Mouse (Mus musculus) lung, embryonic 15.5 days (tissue): Measurements from ENCODE around the gene Flot1. TPM values are rescaled to one million over a fixed set of nuclear protein-coding genes. Genes with fewer than 3 reads are reported as not detected.

Source experiments
- ATAC-seq: fragments of 200-750 bp; cut with Nextera tagmentation; 2 replicates; pipeline ENCODE4 v1.8.0; 2017; ENCODE audit warnings: moderate number of reproducible peaks, borderline replicate concordance; ENCODE audit not compliant: low FRiP score, low TSS enrichment; ENCODE audit errors: extremely low read depth
- H3K27ac ChIP-seq: fragments of 300-500 bp; sonication (generic); 2 replicates; pipeline ENCODE4 v1.5.1; 2015; ENCODE audit warnings: moderate library complexity, mild to moderate bottlenecking, inconsistent platforms
- H3K27me3 ChIP-seq: fragments of 300-500 bp; sonication (generic); 2 replicates; pipeline ENCODE4 v1.6.1; 2015; ENCODE audit warnings: inconsistent platforms
- H3K36me3 ChIP-seq: fragments of 300-500 bp; sonication (generic); 2 replicates; pipeline ENCODE4 v1.6.1; 2015; ENCODE audit warnings: inconsistent platforms
- H3K4me1 ChIP-seq: fragments of 300-500 bp; sonication (generic); 2 replicates; pipeline ENCODE4 v1.6.1; 2015; ENCODE audit warnings: inconsistent platforms
- H3K4me2 ChIP-seq: fragments of 300-500 bp; sonication (generic); 2 replicates; pipeline ENCODE4 v1.6.1; 2015; ENCODE audit warnings: inconsistent platforms, mild to moderate bottlenecking, moderate library complexity
- H3K4me3 ChIP-seq: fragments of 300-500 bp; sonication (generic); 2 replicates; pipeline ENCODE4 v1.5.1; 2015; ENCODE audit warnings: mild to moderate bottlenecking, inconsistent platforms
- H3K9ac ChIP-seq: fragments of 300-500 bp; sonication (generic); 2 replicates; pipeline ENCODE4 v1.6.1; 2015; ENCODE audit warnings: inconsistent platforms
- H3K9me3 ChIP-seq: fragments of 300-500 bp; sonication (generic); 2 replicates; pipeline ENCODE4 v1.6.1; 2016; ENCODE audit warnings: inconsistent platforms
- WGBS: fragments of 180-500 bp; shearing (Covaris S2); methylation state at CpG from one replicate; pipeline ENCODE4 v1.1.7; 2015; 5-methylcytosine and 5-hydroxymethylcytosine counted together
- polyA plus RNA-seq: library from polyadenylated mRNA; unstranded; fragments of >200 nt; fragmentation: Nextera tagmentation; extraction: Ambion mirVana; gene quantifications from 2 replicates; pipeline ENCODE4 v1.2.1, GENCODE M21; 2015

Flot1 gene
- polyA plus RNA-seq, 1 experiment from 2014 or later: 54.4 TPM

DNA sequence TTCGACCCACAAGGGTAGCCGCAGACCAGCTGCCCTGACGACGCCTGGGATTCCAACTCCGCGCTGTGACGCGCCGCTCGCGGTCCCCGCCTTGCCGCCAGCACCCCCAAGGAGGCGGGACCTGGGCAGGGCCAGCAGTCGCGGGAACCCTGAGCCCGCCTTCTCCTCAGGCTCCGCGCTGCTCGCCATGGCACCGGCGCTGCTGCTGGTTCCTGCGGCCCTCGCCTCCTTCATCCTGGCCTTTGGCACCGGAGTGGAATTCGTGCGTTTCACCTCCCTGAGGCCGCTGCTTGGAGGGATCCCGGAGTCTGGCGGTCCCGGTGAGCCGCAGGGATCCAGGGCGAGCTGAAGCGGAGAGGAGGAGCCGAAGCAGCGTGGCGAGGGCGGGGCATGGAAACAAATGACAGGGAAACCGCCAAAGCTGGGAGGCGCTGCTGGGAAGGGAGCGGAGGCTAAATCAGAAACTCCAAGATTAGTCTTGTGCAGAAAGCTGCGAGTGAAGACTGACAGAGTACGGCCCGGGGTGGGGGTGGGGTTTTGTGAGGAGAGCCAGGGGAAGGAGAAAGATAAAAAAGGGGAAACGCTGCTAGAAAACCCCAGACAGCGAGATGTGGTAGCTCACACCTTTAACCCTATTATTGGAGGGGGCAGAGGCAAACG lies 38.3 kb downstream of the Flot1 start, which contains the start of gene Nrm:
Nrm (plus strand) TSS at position 121 of the 660 bp plus-strand sequence.
- Histone ChIP-seq H3K36me3 (peaks cover 24% of the 10 kb centered on the region), H3K4me3 (peak within 1 kb of the TSS; percentile 77), H3K27ac (peak within 1 kb of the TSS; percentile 95), H3K4me2 (peak within 1 kb of the TSS; percentile 74), H3K27me3 (no peaks in the 10 kb centered on the region), H3K4me1 (peaks cover 16% of the 10 kb centered on the region), H3K9me3 (no peaks in the 10 kb centered on the region), H3K9ac (peak within 1 kb of the TSS; percentile 73)
- under 1% methylated on average over 47 of the region's 47 CpGs for WGBS
- ATAC-seq: peak; percentile 90

DNA sequence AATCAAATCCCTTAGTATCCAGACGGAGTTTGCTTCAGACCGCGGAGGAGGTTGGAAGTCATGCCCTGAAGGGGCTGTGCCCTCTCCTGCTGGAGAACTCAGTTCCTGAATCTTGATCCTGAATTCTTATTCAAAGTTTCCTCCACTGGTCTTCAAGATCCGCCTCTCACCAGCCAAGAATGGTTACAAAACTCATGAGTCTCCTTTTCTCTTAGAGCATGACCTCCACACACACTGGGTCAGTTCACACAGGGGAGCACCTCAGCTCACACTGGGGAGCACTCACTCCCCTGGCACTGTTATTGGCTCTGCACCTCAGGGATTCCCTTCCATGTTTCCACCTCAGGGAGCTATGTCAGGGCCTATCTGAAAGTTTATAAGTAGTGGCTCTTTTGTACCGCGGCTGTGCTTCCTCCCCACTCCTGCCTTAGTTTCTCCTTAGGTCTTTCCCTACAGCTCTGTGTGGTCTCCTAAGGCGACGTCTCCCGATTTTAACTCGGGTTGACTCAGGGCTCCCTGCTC lies 41.9 kb downstream of the Flot1 start:
- Histone ChIP-seq H3K4me2 (peak overlapping the region; percentile 90), H3K9me3 (no peaks in the 10 kb centered on the region), H3K4me3 (peak overlapping the region; percentile 73), H3K27me3 (no peaks in the 10 kb centered on the region), H3K9ac (peak overlapping the region; percentile 79), H3K4me1 (peaks cover 42% of the 10 kb centered on the region), H3K36me3 (no peaks in the 10 kb centered on the region), H3K27ac (peak overlapping the region; percentile 99)
- ATAC-seq: no peak
- 22% methylated on average over 10 of the region's 10 CpGs for WGBS

DNA sequence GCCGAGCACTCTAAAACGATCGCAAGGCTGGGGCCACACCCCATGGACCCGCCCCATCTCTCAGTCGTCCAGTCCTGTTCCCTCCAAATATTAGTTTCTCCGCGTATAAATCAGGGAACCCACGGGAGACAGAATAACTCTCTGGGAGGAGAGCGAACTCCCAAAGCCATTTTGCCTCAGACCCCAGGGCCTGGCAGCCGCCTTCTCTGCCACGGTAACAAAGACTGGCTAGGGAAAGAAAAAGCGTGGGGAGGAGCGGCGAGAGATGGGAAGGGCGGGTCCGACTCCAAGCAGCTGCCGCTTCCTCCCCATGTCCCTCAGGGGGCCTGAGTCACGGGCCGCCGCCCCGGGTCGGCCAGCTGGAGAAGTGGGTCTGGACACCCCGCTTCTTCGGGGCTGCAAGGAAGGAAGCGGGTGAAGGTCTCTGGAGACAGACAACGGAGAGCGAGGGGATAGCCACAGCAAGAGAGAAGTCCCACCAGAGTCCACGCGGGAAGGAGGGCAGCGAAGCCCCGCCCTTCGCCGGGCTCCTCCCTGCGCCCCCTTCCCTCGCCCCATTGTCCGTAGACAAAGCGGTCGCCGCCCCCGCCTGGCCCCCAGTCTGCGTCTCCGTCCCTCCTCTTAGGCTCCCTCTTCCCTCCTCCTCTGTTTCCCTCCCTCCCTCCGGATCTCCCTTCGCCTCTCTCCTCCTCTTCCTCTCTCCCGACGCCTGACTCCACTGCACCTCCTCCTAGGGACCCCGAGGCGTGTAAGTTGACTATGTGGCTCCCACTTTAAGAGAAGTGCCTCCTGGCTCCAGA lies 42.7 kb downstream of the Flot1 start, which contains the start of gene Ppp1r18:
Ppp1r18 (plus strand) TSS at position 113 of the 800 bp plus-strand sequence.
- H3K27ac ChIP-seq: peak within 1 kb of the TSS; percentile 99
- ATAC-seq: peak; percentile 73
- H3K4me3 ChIP-seq: peak within 1 kb of the TSS; percentile 73
- H3K27me3 ChIP-seq: no peaks in the 10 kb centered on the region
- WGBS: under 1% methylated on average over 48 of the region's 48 CpGs
- H3K36me3 ChIP-seq: no peaks in the 10 kb centered on the region
- peak within 1 kb of the TSS; percentile 79 for H3K9ac ChIP-seq
- peak within 1 kb of the TSS; percentile 90 for H3K4me2 ChIP-seq
- no peaks in the 10 kb centered on the region for H3K9me3 ChIP-seq
- peaks cover 48% of the 10 kb centered on the region for H3K4me1 ChIP-seq

- under 1% methylated on average over 38 of the region's 38 CpGs for WGBS
- peak overlapping the region; percentile 73 for H3K4me3 ChIP-seq
- peak; percentile 66 for ATAC-seq
- H3K4me1 ChIP-seq: peaks cover 47% of the 10 kb centered on the region
- H3K4me2 ChIP-seq: peak overlapping the region; percentile 90
- peaks cover 4% of the 10 kb centered on the region for H3K36me3 ChIP-seq
- H3K27me3 ChIP-seq: no peaks in the 10 kb centered on the region
- H3K9me3 ChIP-seq: no peaks in the 10 kb centered on the region
- peak overlapping the region; percentile 99 for H3K27ac ChIP-seq
- H3K9ac ChIP-seq: peak overlapping the region; percentile 79
These were observed 43.3 kb downstream of the Flot1 start for GRCm38 (mm10) chr17:35866281-35866831.

DNA sequence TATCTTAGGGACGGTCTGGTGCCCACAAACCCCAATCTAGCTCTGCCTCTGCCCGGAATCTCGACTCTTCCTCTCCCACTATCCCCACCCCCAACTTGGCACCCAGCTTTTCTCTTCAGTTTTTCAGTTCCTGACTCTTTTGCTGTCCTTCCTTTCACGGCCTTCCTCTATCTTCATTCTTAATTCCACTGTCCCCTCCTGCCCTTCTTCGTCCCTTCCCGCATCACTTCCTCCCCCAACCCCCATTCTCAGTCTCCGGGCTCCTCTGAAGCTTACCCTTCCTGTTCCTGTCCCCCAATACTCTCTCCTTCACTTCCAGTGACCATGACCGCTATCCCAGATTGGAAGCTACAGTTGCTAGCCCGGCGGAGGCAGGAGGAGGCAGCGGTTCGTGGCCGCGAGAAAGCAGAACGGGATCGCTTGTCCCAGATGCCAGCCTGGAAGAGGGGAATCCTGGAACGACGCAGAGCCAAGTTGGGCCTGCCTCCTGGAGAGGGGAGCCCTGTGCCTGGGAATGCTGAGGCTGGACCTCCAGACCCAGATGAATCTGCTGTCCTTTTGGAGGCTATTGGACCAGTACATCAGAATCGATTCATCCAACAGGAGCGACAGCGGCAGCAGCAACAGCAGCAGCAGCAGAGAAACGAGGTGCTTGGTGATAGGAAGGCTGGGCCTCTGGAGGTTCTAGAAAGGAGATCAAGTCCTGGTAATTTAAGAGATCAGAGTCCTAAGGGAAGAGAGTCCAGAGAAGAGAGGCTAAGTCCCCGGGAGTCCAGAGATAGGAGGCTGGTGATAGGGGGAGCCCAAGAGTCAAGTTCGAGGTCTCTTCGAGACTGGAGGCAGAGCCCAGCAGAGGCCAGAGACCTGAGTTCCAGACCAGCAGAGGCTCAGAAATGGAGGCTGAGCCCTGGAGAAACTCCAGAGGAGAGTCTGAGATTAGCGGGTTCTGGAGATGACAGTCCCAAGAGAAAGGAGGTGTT lies 44.2 kb downstream of the Flot1 start:
- peak overlapping the region; percentile 73 for H3K4me3 ChIP-seq
- peaks cover 46% of the 10 kb centered on the region for H3K4me1 ChIP-seq
- H3K4me2 ChIP-seq: peak overlapping the region; percentile 90
- peaks cover 5% of the 10 kb centered on the region for H3K36me3 ChIP-seq
- H3K9me3 ChIP-seq: no peaks in the 10 kb centered on the region
- no peaks in the 10 kb centered on the region for H3K27me3 ChIP-seq
- peak overlapping the region; percentile 99 for H3K27ac ChIP-seq
- no peak for ATAC-seq
- H3K9ac ChIP-seq: peak overlapping the region; percentile 79
- 4% methylated on average over 26 of the region's 26 CpGs for WGBS

GRCm38 (mm10) chr17:35868165-35868820 lies 45.3 kb downstream of the Flot1 start:
- 17% methylated on average over 17 of the region's 17 CpGs for WGBS
- Histone ChIP-seq H3K4me3 (peak overlapping the region; percentile 73), H3K4me1 (peaks cover 52% of the 10 kb centered on the region)

GRCm38 (mm10) chr17:35868961-35869345 lies 45.9 kb downstream of the Flot1 start:
- H3K4me2 ChIP-seq: peak overlapping the region; percentile 90
- 2% methylated on average over 7 of the region's 7 CpGs for WGBS
- H3K27me3 ChIP-seq: no peaks in the 10 kb centered on the region
- H3K4me1 ChIP-seq: peaks cover 57% of the 10 kb centered on the region
- H3K27ac ChIP-seq: peak overlapping the region; percentile 99
- H3K4me3 ChIP-seq: peak overlapping the region; percentile 73
- H3K36me3 ChIP-seq: peaks cover 6% of the 10 kb centered on the region
- ATAC-seq: no peak
- no peaks in the 10 kb centered on the region for H3K9me3 ChIP-seq
- peak overlapping the region; percentile 79 for H3K9ac ChIP-seq

More at GRCm38 (mm10) chr17:35868165-35868820, 45.3 kb downstream of the Flot1 start:
- Histone ChIP-seq H3K27ac (peak overlapping the region; percentile 99), H3K36me3 (peaks cover 5% of the 10 kb centered on the region), H3K27me3 (no peaks in the 10 kb centered on the region), H3K4me2 (peak overlapping the region; percentile 90), H3K9ac (peak overlapping the region; percentile 79), H3K9me3 (no peaks in the 10 kb centered on the region)
- ATAC-seq: no peak

DNA sequence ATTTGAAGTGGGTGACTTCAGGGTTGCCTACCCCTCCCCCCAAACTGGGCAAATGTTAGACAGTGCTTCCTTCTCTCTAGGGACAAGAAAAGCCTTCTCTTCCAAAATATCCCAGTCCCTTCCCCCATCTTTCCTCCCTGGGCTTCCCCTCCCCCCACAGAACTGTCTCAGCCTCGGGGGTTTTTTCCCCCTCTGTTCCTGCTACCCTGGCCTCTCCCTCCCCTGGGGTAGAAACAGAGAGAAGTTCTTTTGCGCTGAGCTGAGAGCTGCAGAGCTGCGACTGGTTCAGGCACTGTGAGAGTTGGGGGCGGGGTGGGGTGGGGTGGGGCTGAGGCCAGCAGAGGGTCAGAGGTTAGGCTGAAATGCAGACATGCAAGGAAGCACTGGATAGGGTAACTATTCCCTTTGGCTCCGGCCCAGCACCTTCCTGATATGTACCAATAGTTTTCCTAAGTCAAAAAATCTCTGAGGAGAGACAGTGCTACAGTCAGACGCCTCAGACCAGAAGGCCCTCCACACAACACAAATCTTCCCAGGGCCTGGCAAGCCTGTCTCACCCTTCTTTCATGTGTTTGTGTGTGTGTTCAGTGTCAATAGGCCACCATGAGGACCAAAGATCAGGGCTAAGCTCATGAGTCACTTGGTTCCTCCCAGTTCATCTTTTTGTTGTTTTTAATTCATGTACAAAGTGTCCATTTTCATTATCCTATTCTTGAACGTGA lies 46.5 kb downstream of the Flot1 start:
- ATAC-seq: 0 out of 2 replicates have a peak, but pooled peaks have one; percentile 4
- H3K9ac ChIP-seq: peak overlapping the region; percentile 79
- peak overlapping the region; percentile 73 for H3K4me3 ChIP-seq
- peaks cover 56% of the 10 kb centered on the region for H3K4me1 ChIP-seq
- no peaks in the 10 kb centered on the region for H3K27me3 ChIP-seq
- H3K9me3 ChIP-seq: no peaks in the 10 kb centered on the region
- peak overlapping the region; percentile 90 for H3K4me2 ChIP-seq
- H3K36me3 ChIP-seq: peaks cover 11% of the 10 kb centered on the region
- WGBS: under 1% methylated on average over 7 of the region's 7 CpGs
- H3K27ac ChIP-seq: peak overlapping the region; percentile 99

DNA sequence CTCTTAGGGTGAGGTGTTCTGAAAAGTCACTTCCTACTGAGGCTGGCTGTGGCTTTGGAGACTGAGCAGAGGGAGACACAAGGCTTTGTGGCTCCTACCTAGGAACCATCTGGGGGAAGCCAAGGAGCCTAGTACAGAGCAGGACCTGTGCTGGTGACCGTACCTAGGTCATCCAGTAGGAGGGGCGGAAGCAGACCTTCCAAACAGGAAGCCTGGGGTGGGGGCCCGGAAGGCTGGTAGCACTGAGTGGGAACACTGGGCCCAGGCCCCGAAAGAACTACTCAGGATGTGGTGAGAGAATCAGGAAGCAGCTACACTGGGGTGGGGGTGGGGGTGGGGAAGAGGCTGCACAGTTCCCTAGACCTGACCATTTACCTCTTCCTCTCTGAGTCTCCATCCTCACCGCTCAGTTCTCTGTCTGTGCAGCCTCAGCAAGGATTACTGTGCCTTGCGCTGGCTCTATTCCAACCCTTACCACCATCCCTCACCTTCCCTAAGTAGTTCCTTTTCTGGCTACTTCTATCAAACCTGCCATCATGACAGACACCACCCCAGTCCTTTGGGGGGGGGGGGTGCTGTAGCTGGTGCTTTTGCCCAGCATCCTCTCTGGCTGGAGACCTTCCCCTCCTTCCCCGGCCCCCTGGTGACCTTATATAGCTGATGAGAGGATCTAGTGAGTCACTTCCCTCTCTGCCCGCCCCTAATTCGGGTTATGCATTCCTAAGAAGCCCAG lies 47.3 kb downstream of the Flot1 start:
- Histone ChIP-seq H3K4me3 (peak overlapping the region; percentile 73), H3K4me1 (peaks cover 51% of the 10 kb centered on the region), H3K4me2 (peak overlapping the region; percentile 90), H3K9ac (peak overlapping the region; percentile 79), H3K36me3 (peaks cover 19% of the 10 kb centered on the region), H3K27me3 (no peaks in the 10 kb centered on the region), H3K9me3 (no peaks in the 10 kb centered on the region), H3K27ac (peak overlapping the region; percentile 99)
- ATAC-seq: peak; percentile 9; the same call in 1 of the 2 replicates
- WGBS: 34% methylated on average over 9 of the region's 9 CpGs
